Mouse (Mus musculus): ENCODE measurements around the gene Plekhh2.

DNA sequence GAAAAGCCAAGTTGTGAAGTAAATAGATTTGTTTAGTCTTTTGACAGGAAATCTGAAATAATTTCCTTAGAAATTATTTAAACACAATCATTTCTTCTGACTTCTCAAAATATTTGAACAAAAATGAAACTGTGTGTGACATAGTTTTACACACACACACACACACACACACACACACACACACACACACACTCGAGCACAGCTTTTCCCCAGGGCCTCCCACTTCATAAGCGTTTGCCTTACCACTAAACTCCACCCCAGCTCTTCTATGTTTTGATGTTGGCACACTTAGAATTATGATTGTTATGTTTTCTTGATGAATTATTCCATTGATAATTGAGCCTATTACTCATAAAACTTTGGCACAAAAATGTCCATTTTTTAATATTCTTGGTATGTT lies 22.9 kb downstream of the Plekhh2 start:
- TF ChIP-seq CTCF (IDR thresholded peaks at IDR 0.05; ENCODE audit: borderline replicate concordance, insufficient read depth, low read length) (no peak), POLR2A (IDR thresholded peaks at IDR 0.05; ENCODE audit: low read depth, low read length) (no peak)
